In the genomic region with DNA sequence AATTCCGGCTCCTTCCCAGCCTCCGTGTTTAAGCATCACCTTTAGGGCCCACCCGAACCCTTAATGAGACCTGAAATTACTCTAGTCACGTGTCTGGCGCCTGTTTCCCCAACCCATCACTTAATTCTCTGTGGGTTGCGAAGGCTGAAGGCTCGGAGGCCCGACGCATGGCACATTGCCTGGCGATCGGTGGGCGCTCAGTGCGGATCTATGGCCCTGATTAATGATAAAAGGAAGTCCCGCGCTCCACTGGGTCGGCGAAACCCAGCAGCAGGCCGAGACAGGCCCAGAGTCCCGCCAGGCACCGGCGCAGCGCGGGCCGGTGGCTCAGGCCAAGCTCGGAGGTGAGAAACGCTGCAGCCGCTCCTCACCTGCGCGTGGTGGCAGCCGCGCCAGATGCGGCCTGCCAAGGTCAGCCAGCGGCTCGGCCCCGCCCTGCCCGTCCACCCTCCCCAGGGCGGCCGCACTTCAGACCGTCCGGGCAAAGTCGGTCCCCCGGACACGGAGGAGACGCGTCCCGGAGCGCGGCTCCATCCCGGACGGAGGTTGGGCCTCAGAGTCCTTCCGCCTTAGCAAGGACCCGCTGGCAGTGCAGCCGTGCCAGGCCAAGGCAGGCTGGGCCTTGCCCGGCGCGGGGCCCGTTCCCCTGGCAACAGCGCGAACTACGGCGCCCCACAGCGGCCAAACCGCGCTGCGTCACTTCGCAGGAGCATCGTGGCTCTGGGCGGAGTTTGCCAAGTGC, we compare ENCODE assay signal across 8 mouse cellular contexts. TPM values are rescaled to one million over a fixed set of nuclear protein-coding genes. Genes with fewer than 3 reads are reported as not detected.
DNase-seq lines count a peak whose midpoint lies in the region; ATAC-seq and TF ChIP-seq lines count a peak whose summit lies in the region.

A gene (minus strand): TSS at position 464 of the 742 bp plus-strand sequence.

- peak; percentile 75 for TF ChIP-seq CTCF in liver, embryonic 14.5 days (IDR thresholded peaks at IDR 0.05; ENCODE audit: low read depth)

- no peaks in the 10 kb centered on the region for H3K9me3 ChIP-seq in forebrain, embryonic 11.5 days (ENCODE audit: control insufficient read depth, low read length)
- H3K9me3 ChIP-seq in heart, embryonic 15.5 days (replicated peaks), result no peaks in the 10 kb centered on the region
- H3K9me3 ChIP-seq in liver, embryonic 14.5 days (ENCODE audit: control insufficient read depth, low read length), result no peaks in the 10 kb centered on the region
- no peaks in the 10 kb centered on the region for H3K9me3 ChIP-seq in stomach, embryonic 15.5 days

- WGBS in forebrain, embryonic 11.5 days, result under 1% methylated on average over 67 of the region's 68 CpGs
- under 1% methylated on average over 62 of the region's 68 CpGs for WGBS in heart, embryonic 15.5 days
- WGBS in liver, embryonic 14.5 days (ENCODE audit: insufficient replicate concordance), result 2% methylated on average over 68 of the region's 68 CpGs
- WGBS in stomach, embryonic 15.5 days, result under 1% methylated on average over 68 of the region's 68 CpGs

- no peaks in the 10 kb centered on the region for H3K27me3 ChIP-seq in forebrain, embryonic 11.5 days (ENCODE audit: control insufficient read depth, insufficient read depth, low read length)
- no peaks in the 10 kb centered on the region for H3K27me3 ChIP-seq in heart, embryonic 15.5 days
- H3K27me3 ChIP-seq in liver, embryonic 14.5 days (ENCODE audit: control insufficient read depth, insufficient read depth, low read length), result no peaks in the 10 kb centered on the region
- no peaks in the 10 kb centered on the region for H3K27me3 ChIP-seq in stomach, embryonic 15.5 days (replicated peaks)

- peak within 1 kb of the TSS; percentile 89 for H3K9ac ChIP-seq in forebrain, embryonic 11.5 days (ENCODE audit: low read length)
- H3K9ac ChIP-seq in heart, embryonic 15.5 days, result peak within 1 kb of the TSS; percentile 73
- H3K9ac ChIP-seq in liver, embryonic 14.5 days (replicated peaks), result peak within 1 kb of the TSS; percentile 43
- peak within 1 kb of the TSS; percentile 72 for H3K9ac ChIP-seq in stomach, embryonic 15.5 days

- H3K27ac ChIP-seq in forebrain, embryonic 11.5 days (ENCODE audit: low read depth, low read length), result 0 out of 2 replicates have a peak within 1 kb of the TSS, but pooled peaks have one; percentile 12
- peak within 1 kb of the TSS; percentile 63 for H3K27ac ChIP-seq in heart, embryonic 15.5 days
- no peak within 1 kb of the TSS for H3K27ac ChIP-seq in liver, embryonic 14.5 days
- peak within 1 kb of the TSS; percentile 80 for H3K27ac ChIP-seq in stomach, embryonic 15.5 days

- peak; percentile 92 for ATAC-seq in forebrain, embryonic 11.5 days (replicated peaks; ENCODE audit: low FRiP score)
- ATAC-seq in heart, embryonic 15.5 days (replicated peaks; ENCODE audit: insufficient number of reproducible peaks, insufficient read depth, low FRiP score, low read depth), result peak; percentile 85
- ATAC-seq in liver, embryonic 14.5 days (ENCODE audit: insufficient read depth), result peak; percentile 85
- peak; percentile 84 for ATAC-seq in stomach, embryonic 15.5 days (ENCODE audit: insufficient read depth, low FRiP score, low read depth)

- H3K36me3 ChIP-seq in forebrain, embryonic 11.5 days (ENCODE audit: control insufficient read depth, insufficient read depth, low read length), result no peaks in the 10 kb centered on the region
- no peaks in the 10 kb centered on the region for H3K36me3 ChIP-seq in heart, embryonic 15.5 days
- H3K36me3 ChIP-seq in liver, embryonic 14.5 days (replicated peaks; ENCODE audit: control insufficient read depth, insufficient read depth, low read depth), result no peaks in the 10 kb centered on the region
- no peaks in the 10 kb centered on the region for H3K36me3 ChIP-seq in stomach, embryonic 15.5 days

- peak within 1 kb of the TSS; percentile 78 for H3K4me3 ChIP-seq in forebrain, embryonic 11.5 days (ENCODE audit: low read depth, low read length)
- peak within 1 kb of the TSS; percentile 75 for H3K4me3 ChIP-seq in heart, embryonic 15.5 days
- H3K4me3 ChIP-seq in liver, embryonic 14.5 days (ENCODE audit: insufficient read depth in 1 of 2, low read depth in 2 of 2, low read length in 2 of 2), result peak within 1 kb of the TSS; percentile 65 to 70
- peak within 1 kb of the TSS; percentile 85 for H3K4me3 ChIP-seq in stomach, embryonic 15.5 days (replicated peaks)

- no peak for TF ChIP-seq EP300 in liver, embryonic 14.5 days (IDR thresholded peaks at IDR 0.05; ENCODE audit: low read depth)

- peaks cover 6% of the 10 kb centered on the region for H3K4me1 ChIP-seq in forebrain, embryonic 11.5 days (replicated peaks; ENCODE audit: control insufficient read depth, insufficient read depth, low read length)
- H3K4me1 ChIP-seq in heart, embryonic 15.5 days (replicated peaks), result peaks cover 15% of the 10 kb centered on the region
- peaks cover 0 to 11% of the 10 kb centered on the region in 2 experiments; a peak in 2 of 4 replicates for H3K4me1 ChIP-seq in liver, embryonic 14.5 days (replicated peaks; ENCODE audit: control insufficient read depth in 2 of 2, insufficient read depth in 2 of 2, low read length in 1 of 2)
- 0 out of 2 replicates have a peak, but pooled peaks cover 11% of the 10 kb centered on the region for H3K4me1 ChIP-seq in stomach, embryonic 15.5 days

- H3K4me2 ChIP-seq in forebrain, embryonic 11.5 days (ENCODE audit: low read depth, low read length, severe bottlenecking), result peak within 1 kb of the TSS; percentile 96
- H3K4me2 ChIP-seq in heart, embryonic 15.5 days, result peak within 1 kb of the TSS; percentile 79
- H3K4me2 ChIP-seq in liver, embryonic 14.5 days (ENCODE audit: low read depth), result peak within 1 kb of the TSS; percentile 84
- peak within 1 kb of the TSS; percentile 90 for H3K4me2 ChIP-seq in stomach, embryonic 15.5 days

- peak; percentile 80 for DNase-seq in CD4-positive helper T cell, adult 2 months (ENCODE audit: low read depth, low spot score)
- peak; percentile 46 for DNase-seq in c-Kit-negative CD71-positive TER-119-positive erythroid progenitor cells, embryonic 14.5 days (ENCODE audit: low read depth, low spot score)
- DNase-seq in forebrain, embryonic 11.5 days (ENCODE audit: low spot score), result peak; percentile 96
- DNase-seq in kidney, postnatal 25 days, result peak; percentile 90 to 94
- DNase-seq in liver, embryonic 14.5 days (ENCODE audit: low read depth in 3 of 3, low spot score in 3 of 3), result peak; percentile 25 to 38 (median 38)
- peak; percentile 96 for DNase-seq in neural tube, embryonic 10.5 days (ENCODE audit: extremely low spot score, low spot score)

RNA-seq across cellular contexts. Expression of the gene that starts here (rescaled TPM):
- 20.2 and 24.6 TPM in 2 replicates for polyA plus RNA-seq in forebrain, embryonic 11.5 days (2014; fragmentation: Nextera tagmentation; extraction: Ambion mirVana)
- 23.2 and 30.7 TPM in 2 replicates for polyA plus RNA-seq in heart, embryonic 15.5 days (2015; fragmentation: Nextera tagmentation; extraction: Ambion mirVana)
- polyA plus RNA-seq in liver, embryonic 14.5 days (2012; rRNA removed), result 2.2 and 2.4 TPM in 2 replicates
- polyA plus RNA-seq in liver, embryonic 14.5 days (2014; fragmentation: Nextera tagmentation; extraction: Ambion mirVana), result 0.90 and 1.2 TPM in 2 replicates
- 32.2 and 34.7 TPM in 2 replicates for polyA plus RNA-seq in stomach, embryonic 15.5 days (2015; fragmentation: Nextera tagmentation; extraction: Ambion mirVana)

Comparison
In these comparisons a context has a peak if more than half of its experiments do, and no peak if none do; other contexts are left out.
1. DNase-seq: peak in every context shown above with its lines; median percentile 96 in forebrain, embryonic 11.5 days; 96 in neural tube, embryonic 10.5 days; 92 in kidney, postnatal 25 days; 80 in CD4-positive helper T cell, adult 2 months; 46 in c-Kit-negative CD71-positive TER-119-positive erythroid progenitor cells, embryonic 14.5 days; 38 in liver, embryonic 14.5 days.